Mouse (Mus musculus) forebrain, embryonic 11.5 days (tissue): ENCODE data around the gene Gm15517. TPM values are rescaled to one million over a fixed set of nuclear protein-coding genes. Genes with fewer than 3 reads are reported as not detected.
A peak's percentile ranks its signal among the peaks of the same experiment; 100 is the strongest.

ENCODE experiments used
- ATAC-seq: fragments of 200-750 bp; cut with Nextera tagmentation; replicated peaks from 2 replicates; pipeline ENCODE4 v1.8.0; 2017; ENCODE audit warnings: moderate TSS enrichment; ENCODE audit not compliant: low FRiP score
- DNase-seq: peaks from one replicate; pipeline ENCODE4 v3.0.0-alpha.2; 2017; ENCODE audit warnings: low spot score
- H3K27ac ChIP-seq: fragments of 300-500 bp; sonication (generic); 2 replicates; pipeline ENCODE4 v1.5.1; 2014; ENCODE audit warnings: low read depth, low read length
- H3K27me3 ChIP-seq: fragments of 300-500 bp; sonication (generic); 2 replicates; pipeline ENCODE4 v1.6.1; 2014; ENCODE audit warnings: mild to moderate bottlenecking, low read length, mixed read lengths; ENCODE audit not compliant: control insufficient read depth, insufficient read depth
- H3K36me3 ChIP-seq: fragments of 300-500 bp; sonication (generic); 2 replicates; pipeline ENCODE4 v1.6.1; 2014; ENCODE audit warnings: mild to moderate bottlenecking, low read length, moderate library complexity, mixed read lengths; ENCODE audit not compliant: control insufficient read depth, insufficient read depth
- H3K4me1 ChIP-seq: fragments of 300-500 bp; sonication (generic); replicated peaks from 2 replicates; pipeline ENCODE4 v1.6.1; 2014; ENCODE audit warnings: low read length, mixed read lengths; ENCODE audit not compliant: control insufficient read depth, insufficient read depth
- H3K4me2 ChIP-seq: fragments of 300-500 bp; sonication (generic); 2 replicates; pipeline ENCODE4 v1.6.1; 2014; ENCODE audit warnings: low read depth, mild to moderate bottlenecking, low read length, moderate library complexity, mixed read lengths; ENCODE audit not compliant: severe bottlenecking
- H3K4me3 ChIP-seq: fragments of 300-500 bp; sonication (generic); 2 replicates; pipeline ENCODE4 v1.5.1; 2014; ENCODE audit warnings: low read depth, low read length
- H3K9ac ChIP-seq: fragments of 300-500 bp; sonication (generic); 2 replicates; pipeline ENCODE4 v1.6.1; 2014; ENCODE audit warnings: low read length
- H3K9me3 ChIP-seq: fragments of 300-500 bp; sonication (generic); 2 replicates; pipeline ENCODE4 v1.6.1; 2016; ENCODE audit warnings: low read length, mixed read lengths; ENCODE audit not compliant: control insufficient read depth
- WGBS: fragments of 180-500 bp; shearing (Covaris S2); extraction: QIAGEN DNeasy Blood & Tissue Kit; methylation state at CpG from one replicate; pipeline ENCODE4 v1.1.7; 2014; 5-methylcytosine and 5-hydroxymethylcytosine counted together
- polyA plus RNA-seq: library from polyadenylated mRNA; unstranded; fragments of >200 nt; fragmentation: Nextera tagmentation; extraction: Ambion mirVana; gene quantifications from 2 replicates; pipeline ENCODE4 v1.2.1, GENCODE M21; 2014

Gene Gm15517
- polyA plus RNA-seq, 1 experiment from 2014 or later: not detected

DNA sequence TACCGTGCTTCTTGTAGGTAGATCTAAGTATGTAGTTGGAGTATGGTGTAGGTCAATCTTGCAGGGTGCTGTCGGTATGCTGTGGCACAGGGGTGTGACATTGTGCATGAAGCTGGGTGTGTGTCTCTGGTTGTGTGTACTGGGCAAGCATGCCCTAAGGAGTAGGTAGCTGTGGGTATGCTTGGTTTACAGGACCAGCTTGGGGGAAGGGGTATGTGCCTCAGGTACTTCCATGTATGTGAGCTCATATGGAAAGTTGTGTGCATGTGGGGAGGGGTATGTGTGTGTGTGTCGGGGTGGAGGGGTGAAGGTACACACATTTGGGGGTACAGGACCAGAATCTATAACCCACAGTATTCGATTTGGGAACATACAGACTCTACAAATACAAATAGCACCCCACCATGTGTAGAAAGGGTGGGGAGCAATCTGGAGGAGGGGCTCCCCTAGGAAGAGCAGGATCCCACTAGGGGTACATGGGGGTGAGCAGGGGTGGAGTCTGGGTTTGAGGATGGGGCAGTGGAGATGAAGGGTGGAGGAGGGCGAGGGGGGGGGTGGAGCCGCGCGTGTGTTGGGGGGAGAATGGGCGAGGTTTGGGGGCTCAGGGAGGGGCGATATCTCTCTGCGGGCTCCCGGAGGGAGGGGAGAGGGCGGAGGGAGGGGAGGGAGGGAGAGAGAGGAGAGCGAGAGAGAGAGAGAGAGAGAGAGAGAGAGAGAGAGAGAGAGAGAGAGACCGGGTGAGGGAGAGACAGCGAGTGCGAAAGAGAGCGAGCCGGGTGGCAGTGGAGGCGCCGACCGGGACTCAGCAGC is 48.4 kb downstream of the Gm15517 start, which contains the start of gene Shank1:
Shank1 (plus strand) TSS at position 779 of the 810 bp plus-strand sequence.
- no peaks in the 10 kb centered on the region for H3K36me3 ChIP-seq
- peak within 1 kb of the TSS; percentile 67 for H3K9ac ChIP-seq
- H3K9me3 ChIP-seq: no peaks in the 10 kb centered on the region
- WGBS: 18% methylated on average over 17 of the region's 22 CpGs
- ATAC-seq (no peak), DNase-seq (no peak)
- peak within 1 kb of the TSS; percentile 53 for H3K4me3 ChIP-seq
- H3K27me3 ChIP-seq: peaks cover 2% of the 10 kb centered on the region
- H3K4me1 ChIP-seq: peaks cover 18% of the 10 kb centered on the region
- peak within 1 kb of the TSS; percentile 97 for H3K4me2 ChIP-seq
- peak within 1 kb of the TSS; percentile 18; the same call in 1 of the 2 replicates for H3K27ac ChIP-seq

DNA sequence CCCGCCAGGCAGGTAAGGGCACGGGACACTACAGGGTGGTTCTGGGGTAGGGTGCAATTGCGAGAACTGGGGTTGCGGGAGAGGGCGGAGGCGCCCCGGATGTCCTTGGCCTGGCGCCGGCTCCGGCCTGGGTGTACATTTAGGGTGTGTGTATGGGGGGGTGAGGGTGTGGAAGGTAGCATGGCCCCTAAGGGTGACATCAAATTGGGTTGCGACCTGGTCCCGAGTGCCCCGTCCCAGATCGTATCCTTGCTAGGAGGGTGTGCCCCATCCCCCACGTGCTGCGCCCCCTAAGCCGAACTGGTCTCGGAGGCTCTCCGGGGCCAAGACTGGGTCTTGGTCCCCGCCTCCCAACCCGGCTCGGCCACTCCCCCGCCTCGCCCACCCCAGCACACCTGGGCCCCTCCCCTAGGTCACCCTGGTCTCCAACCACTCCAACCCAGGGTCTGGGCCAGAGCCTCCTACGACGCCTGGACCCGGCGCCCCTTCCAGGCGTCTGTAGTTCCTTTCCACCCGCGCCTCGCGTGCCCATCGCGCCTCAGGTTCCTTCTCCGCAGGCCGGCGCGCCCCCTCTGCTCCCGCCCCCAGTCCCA is 49.1 kb downstream of the Gm15517 start:
- peaks cover 18% of the 10 kb centered on the region for H3K4me1 ChIP-seq
- peak overlapping the region; percentile 97 for H3K4me2 ChIP-seq
- H3K27me3 ChIP-seq: peaks cover 2% of the 10 kb centered on the region
- H3K9ac ChIP-seq: peak overlapping the region; percentile 67
- peak overlapping the region; percentile 53 for H3K4me3 ChIP-seq
- H3K9me3 ChIP-seq: no peaks in the 10 kb centered on the region
- 0% methylated on average over 36 of the region's 40 CpGs for WGBS
- peak; percentile 72 for DNase-seq
- no peaks in the 10 kb centered on the region for H3K36me3 ChIP-seq
- peak; percentile 22; the same call in 1 of the 2 replicates for ATAC-seq
- H3K27ac ChIP-seq: no peak overlapping the region

DNA sequence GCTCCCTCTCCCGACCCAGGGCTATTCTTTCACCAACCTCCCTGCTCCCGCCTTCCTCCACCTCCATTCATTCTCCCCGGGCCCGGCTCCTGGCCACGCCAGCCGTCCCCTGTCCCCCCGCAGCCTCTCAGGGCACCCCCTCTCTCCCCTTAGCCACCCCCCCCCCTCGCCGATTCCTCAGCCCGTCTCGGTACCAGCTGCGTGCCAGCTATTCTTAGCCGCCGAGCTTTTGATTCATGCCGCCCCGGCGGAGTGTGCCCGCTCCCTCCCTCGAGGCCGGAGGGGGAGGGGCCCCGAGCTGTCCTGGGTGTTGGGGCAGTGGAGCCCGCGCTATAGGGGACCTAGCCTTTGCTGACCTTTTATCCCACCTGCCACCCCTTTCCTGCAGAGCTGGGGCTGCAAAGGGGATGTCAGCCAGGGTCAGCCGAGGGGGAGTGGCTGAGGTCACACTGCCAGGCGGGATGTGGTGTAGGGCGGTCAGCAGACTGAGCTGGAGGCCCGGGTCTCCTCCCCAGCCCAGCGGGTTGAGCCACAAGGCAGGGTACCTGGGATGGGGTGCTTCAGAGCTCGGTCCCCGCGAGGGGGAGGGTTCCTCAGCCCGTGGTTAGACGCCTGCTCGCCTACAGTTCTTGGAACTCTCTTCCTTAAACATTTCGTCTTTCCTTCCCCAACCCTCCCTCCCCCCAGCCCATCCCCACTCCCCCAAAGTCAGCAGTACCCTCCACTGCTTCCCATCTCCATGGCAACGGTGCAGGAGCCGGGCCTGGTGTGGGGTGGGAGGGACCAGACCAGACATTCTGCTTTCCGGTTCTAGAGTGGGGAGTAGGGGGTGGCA is 49.8 kb downstream of the Gm15517 start:
- WGBS: under 1% methylated on average over 36 of the region's 38 CpGs
- DNase-seq: peak; percentile 75

More for the DNA sequence above, 49.8 kb downstream of the Gm15517 start:
- peak overlapping the region; percentile 67 for H3K9ac ChIP-seq
- peaks cover 13% of the 10 kb centered on the region for H3K4me1 ChIP-seq
- no peaks in the 10 kb centered on the region for H3K9me3 ChIP-seq
- peak; percentile 62 for ATAC-seq
- peaks cover 2% of the 10 kb centered on the region for H3K27me3 ChIP-seq
- H3K27ac ChIP-seq: peak overlapping the region; percentile 18; the same call in 1 of the 2 replicates
- H3K36me3 ChIP-seq: no peaks in the 10 kb centered on the region
- H3K4me2 ChIP-seq: peak overlapping the region; percentile 97
- H3K4me3 ChIP-seq: peak overlapping the region; percentile 53

Other genes with a start within 250 kb of the Gm15517 start
- gene Klk1b26, start 249.3 kb upstream of the Gm15517 start, polyA plus RNA-seq: not detected in 2 replicates
- gene Klk1b27, start 209.2 kb upstream of the Gm15517 start, polyA plus RNA-seq: not detected in 2 replicates
- not detected in 2 replicates for gene Klk1b21, start 159.1 kb upstream of the Gm15517 start, polyA plus RNA-seq
- not detected in 2 replicates for gene Klk1b22, start 148.8 kb upstream of the Gm15517 start, polyA plus RNA-seq
- gene Klk1b16, start 124.7 kb upstream of the Gm15517 start, polyA plus RNA-seq: not detected in 2 replicates
- not detected in 2 replicates for gene Klk1b24, start 73.2 kb upstream of the Gm15517 start, polyA plus RNA-seq
- gene Klk1b3, start 63.3 kb upstream of the Gm15517 start, polyA plus RNA-seq: not detected in 2 replicates
- gene Klk1b4, start 54.0 kb upstream of the Gm15517 start, polyA plus RNA-seq: not detected in 2 replicates
- not detected in 2 replicates for gene Klk1b5, start 45.5 kb upstream of the Gm15517 start, polyA plus RNA-seq
- not detected in 2 replicates for gene Klk1, start 36.1 kb upstream of the Gm15517 start, polyA plus RNA-seq
- gene Gm36864, start 25.3 kb upstream of the Gm15517 start, polyA plus RNA-seq: not detected in 2 replicates
- gene 1700028J19Rik, start 14.8 kb upstream of the Gm15517 start, polyA plus RNA-seq: 0.99 and 1.3 TPM in 2 replicates
- 167 and 178 TPM in 2 replicates for gene 2410002F23Rik, start 14.7 kb upstream of the Gm15517 start, polyA plus RNA-seq
- gene Acp4, start 4.1 kb upstream of the Gm15517 start, polyA plus RNA-seq: 0.17 TPM in 1 of 2 replicates, not detected in the other
- gene Clec11a, start 45.5 kb downstream of the Gm15517 start, polyA plus RNA-seq: 3.2 TPM in 2 replicates
- 3.6 and 4.2 TPM in 2 replicates for gene Shank1, start 48.8 kb downstream of the Gm15517 start, polyA plus RNA-seq
- 3.2 and 4.0 TPM in 2 replicates for gene Syt3, start 122.7 kb downstream of the Gm15517 start, polyA plus RNA-seq
- 0.89 and 0.96 TPM in 2 replicates for gene 1700008O03Rik, start 124.4 kb downstream of the Gm15517 start, polyA plus RNA-seq
- 8.2 and 9.8 TPM in 2 replicates for gene Lrrc4b, start 167.6 kb downstream of the Gm15517 start, polyA plus RNA-seq
- 2.6 and 2.9 TPM in 2 replicates for gene Aspdh, start 203.9 kb downstream of the Gm15517 start, polyA plus RNA-seq
- 60.9 and 68.9 TPM in 2 replicates for gene Josd2, start 206.5 kb downstream of the Gm15517 start, polyA plus RNA-seq
- gene Emc10, start 235.1 kb downstream of the Gm15517 start, polyA plus RNA-seq: 115 and 124 TPM in 2 replicates
- 22.3 and 25.3 TPM in 2 replicates for gene Fam71e1, start 235.1 kb downstream of the Gm15517 start, polyA plus RNA-seq